Mouse (Mus musculus) testis, adult 2 months (tissue): Measurements from ENCODE around the gene Fstl5. TPM values are rescaled to one million over a fixed set of nuclear protein-coding genes. Genes with fewer than 3 reads are reported as not detected.
A peak's percentile ranks its signal among the peaks of the same experiment; 100 is the strongest.

ENCODE experiments used
- H3K27ac ChIP-seq: fragments of 200-500 bp; 2 replicates; pipeline ENCODE4 v1.5.1; 2012; ENCODE audit warnings: low read depth, low read length; ENCODE audit not compliant: control insufficient read depth, insufficient read depth
- H3K27me3 ChIP-seq: fragments of 200-500 bp; 2 replicates; pipeline ENCODE4 v1.6.1; 2012; ENCODE audit warnings: mild to moderate bottlenecking, low read length, moderate library complexity; ENCODE audit not compliant: control insufficient read depth, insufficient read depth
- H3K36me3 ChIP-seq: fragments of 200-500 bp; 2 replicates; pipeline ENCODE4 v1.6.1; 2012; ENCODE audit warnings: mild to moderate bottlenecking, low read length; ENCODE audit not compliant: control insufficient read depth, insufficient read depth
- H3K4me1 ChIP-seq: fragments of 200-500 bp; 2 replicates; pipeline ENCODE4 v1.6.1; 2012; ENCODE audit warnings: low read length; ENCODE audit not compliant: control insufficient read depth, insufficient read depth
- H3K4me3 ChIP-seq: fragments of 200-500 bp; 2 replicates; pipeline ENCODE4 v1.5.1; 2012; ENCODE audit warnings: low read depth, mild to moderate bottlenecking, low read length, moderate library complexity, mixed read lengths; ENCODE audit not compliant: control insufficient read depth
- CTCF ChIP-seq: fragments of 200-500 bp; IDR thresholded peaks from 2 replicates; pipeline ENCODE4 v1.5.1; 2012; ENCODE audit warnings: low read depth, mild to moderate bottlenecking, inconsistent platforms, low read length, moderate library complexity; ENCODE audit not compliant: control insufficient read depth, insufficient read depth, insufficient replicate concordance
- POLR2A ChIP-seq: fragments of 200-500 bp; IDR thresholded peaks from 2 replicates; pipeline ENCODE4 v1.6.1; 2012; ENCODE audit warnings: low read depth, mild to moderate bottlenecking, inconsistent platforms, low read length, moderate library complexity; ENCODE audit not compliant: control insufficient read depth
- polyA plus RNA-seq: library from polyadenylated mRNA; depleted of rRNA; stranded (reverse); fragments of >200 nt; gene quantifications from 2 replicates; pipeline ENCODE4 v1.2.3, GENCODE M21; 2012; rRNA removed

Fstl5 gene
- 0.32 and 0.35 TPM in 2 replicates for polyA plus RNA-seq

GRCm38 (mm10) chr3:76074060-76074707, at the start of gene Fstl5:
Fstl5 (plus strand) TSS chr3:76074270.
- Histone ChIP-seq H3K36me3 (no peaks in the 10 kb centered on the region), H3K27me3 (no peaks in the 10 kb centered on the region), H3K4me1 (peaks cover 4% of the 10 kb centered on the region), H3K4me3 (peak within 1 kb of the TSS; percentile 81), H3K27ac (no peak within 1 kb of the TSS)
- TF ChIP-seq POLR2A (no peak), CTCF (no peak)

- no peaks in the 10 kb centered on the region for H3K4me1 ChIP-seq
- TF ChIP-seq CTCF (no peak), POLR2A (no peak)
- no peak overlapping the region for H3K4me3 ChIP-seq
Observed at GRCm38 (mm10) chr3:76025523-76025922, 48.5 kb upstream of the Fstl5 start.

DNA sequence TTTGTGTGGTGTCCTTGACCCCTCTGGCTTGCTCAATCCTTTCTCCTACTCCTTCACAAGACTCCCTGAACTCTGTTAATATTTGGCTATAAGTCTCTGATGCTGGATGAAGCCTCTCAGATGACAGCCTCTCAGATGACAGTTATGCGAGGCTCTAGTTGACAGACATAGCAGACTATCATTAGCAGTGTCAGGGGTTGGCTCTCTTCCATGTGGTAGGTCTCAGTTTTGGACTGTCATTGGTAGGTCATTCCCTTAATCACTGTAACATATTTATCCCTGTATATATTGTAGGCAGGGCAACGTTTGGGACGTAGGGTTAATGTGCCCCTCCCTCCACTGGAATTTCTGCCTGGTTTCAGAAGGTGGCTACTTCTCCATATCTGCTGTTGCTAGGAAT, 22.9 kb upstream of the Fstl5 start:
- Histone ChIP-seq H3K27me3 (no peaks in the 10 kb centered on the region), H3K4me3 (no peak overlapping the region), H3K36me3 (no peaks in the 10 kb centered on the region), H3K4me1 (no peaks in the 10 kb centered on the region), H3K27ac (no peak overlapping the region)
- no peak for TF ChIP-seq POLR2A
- TF ChIP-seq CTCF: no peak

More at GRCm38 (mm10) chr3:76025523-76025922, 48.5 kb upstream of the Fstl5 start:
- no peaks in the 10 kb centered on the region for H3K27me3 ChIP-seq
- H3K36me3 ChIP-seq: no peaks in the 10 kb centered on the region
- no peak overlapping the region for H3K27ac ChIP-seq

- H3K36me3 ChIP-seq: no peaks in the 10 kb centered on the region
- no peak overlapping the region for H3K27ac ChIP-seq
Observed at GRCm38 (mm10) chr3:76061996-76062395, 12.1 kb upstream of the Fstl5 start.

GRCm38 (mm10) chr3:76067920-76068319, 6.2 kb upstream of the Fstl5 start:
- no peak overlapping the region for H3K27ac ChIP-seq
- TF ChIP-seq POLR2A (no peak), CTCF (no peak)
- H3K36me3 ChIP-seq: no peaks in the 10 kb centered on the region

More at GRCm38 (mm10) chr3:76061996-76062395, 12.1 kb upstream of the Fstl5 start:
- TF ChIP-seq CTCF: no peak
- no peak for TF ChIP-seq POLR2A
- no peaks in the 10 kb centered on the region for H3K4me1 ChIP-seq
- H3K4me3 ChIP-seq: no peak overlapping the region
- H3K27me3 ChIP-seq: no peaks in the 10 kb centered on the region

DNA sequence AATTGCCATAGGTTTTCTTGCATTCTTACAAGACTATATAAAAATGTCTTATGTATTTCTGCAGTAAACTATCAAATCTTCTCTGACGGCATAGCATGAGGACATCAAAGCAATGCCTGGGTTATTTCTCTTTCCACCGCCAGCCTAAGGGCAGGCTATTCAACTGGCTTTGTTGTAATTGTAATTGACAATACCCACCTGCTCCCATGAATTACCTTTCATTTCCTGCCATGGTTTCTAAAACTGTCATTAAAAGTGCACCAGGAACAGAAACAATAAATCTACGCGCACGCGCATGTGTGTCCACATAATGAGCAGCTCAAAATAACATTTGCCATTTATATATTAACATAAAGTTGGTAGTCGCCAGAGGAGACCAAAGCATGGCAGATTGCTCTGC, 1.2 kb upstream of the Fstl5 start:
- Histone ChIP-seq H3K27me3 (no peaks in the 10 kb centered on the region), H3K36me3 (no peaks in the 10 kb centered on the region), H3K4me1 (peaks cover 4% of the 10 kb centered on the region), H3K27ac (no peak overlapping the region), H3K4me3 (no peak overlapping the region)
- TF ChIP-seq CTCF: no peak
- no peak for TF ChIP-seq POLR2A

More at GRCm38 (mm10) chr3:76067920-76068319, 6.2 kb upstream of the Fstl5 start:
- Histone ChIP-seq H3K4me3 (no peak overlapping the region), H3K4me1 (no peaks in the 10 kb centered on the region), H3K27me3 (no peaks in the 10 kb centered on the region)

GRCm38 (mm10) chr3:76140445-76140844, 66.4 kb downstream of the Fstl5 start:
- H3K36me3 ChIP-seq: no peaks in the 10 kb centered on the region
- H3K4me3 ChIP-seq: no peak overlapping the region
- H3K4me1 ChIP-seq: no peaks in the 10 kb centered on the region
- H3K27ac ChIP-seq: no peak overlapping the region
- no peak for TF ChIP-seq CTCF
- no peak for TF ChIP-seq POLR2A
- no peaks in the 10 kb centered on the region for H3K27me3 ChIP-seq

DNA sequence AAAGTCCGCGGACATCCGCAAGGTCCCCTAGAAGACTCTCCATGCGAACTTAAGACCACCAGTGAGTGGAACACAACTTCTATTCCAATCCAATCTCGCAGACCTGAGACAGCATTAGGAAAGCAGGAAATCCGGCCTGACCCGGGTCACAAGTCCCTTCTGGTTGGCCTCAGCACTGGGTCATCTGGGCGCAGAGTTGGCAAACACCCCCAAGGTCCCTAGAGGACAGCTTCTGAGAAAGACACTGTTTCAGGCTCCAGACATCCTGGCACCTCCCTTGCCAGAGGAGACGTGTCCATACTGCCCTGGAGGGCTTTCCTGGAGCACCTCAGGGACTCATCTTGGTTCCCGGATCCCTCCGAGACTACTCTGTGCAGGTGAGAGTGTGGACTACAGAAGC, 73.8 kb downstream of the Fstl5 start:
- Histone ChIP-seq H3K4me3 (no peak overlapping the region), H3K36me3 (no peaks in the 10 kb centered on the region), H3K4me1 (no peaks in the 10 kb centered on the region), H3K27ac (no peak overlapping the region), H3K27me3 (no peaks in the 10 kb centered on the region)
- TF ChIP-seq POLR2A: no peak
- no peak for TF ChIP-seq CTCF
